Mouse (Mus musculus) stomach, embryonic 14.5 days (tissue): ENCODE results near the gene Hist1h2ai. TPM values are rescaled to one million over a fixed set of nuclear protein-coding genes. Genes with fewer than 3 reads are reported as not detected.
A peak's percentile ranks its signal among the peaks of the same experiment; 100 is the strongest.
"Not testable (repeated sequence)": the region's sequence is repeated elsewhere in the genome, so short reads cannot be mapped to it uniquely, and the experiment has no call there.

ENCODE experiments used
- ATAC-seq: fragments of 200-750 bp; cut with Nextera tagmentation; 2 replicates; pipeline ENCODE4 v1.8.0; 2017; ENCODE audit warnings: low read depth, moderate TSS enrichment; ENCODE audit not compliant: insufficient number of reproducible peaks, insufficient read depth, low FRiP score
- H3K27ac ChIP-seq: fragments of 300-500 bp; sonication (generic); 2 replicates; pipeline ENCODE4 v1.5.1; 2014; ENCODE audit warnings: mild to moderate bottlenecking, low read length, moderate library complexity, mixed read lengths
- H3K27me3 ChIP-seq: fragments of 300-500 bp; sonication (generic); 2 replicates; pipeline ENCODE4 v1.6.1; 2014; ENCODE audit warnings: low read length, control low read depth, mixed read lengths; ENCODE audit not compliant: control insufficient read depth, insufficient read depth
- H3K36me3 ChIP-seq: fragments of 300-500 bp; sonication (generic); 2 replicates; pipeline ENCODE4 v1.6.1; 2014; ENCODE audit warnings: mild to moderate bottlenecking, control low read depth, low read length, moderate library complexity, mixed read lengths; ENCODE audit not compliant: control insufficient read depth, insufficient read depth
- H3K4me1 ChIP-seq: fragments of 300-500 bp; sonication (generic); 2 replicates; pipeline ENCODE4 v1.6.1; 2014; ENCODE audit warnings: low read length, control low read depth, mixed read lengths; ENCODE audit not compliant: control insufficient read depth, insufficient read depth
- H3K4me2 ChIP-seq: fragments of 300-500 bp; sonication (generic); replicated peaks from 2 replicates; pipeline ENCODE4 v1.6.1; 2014; ENCODE audit warnings: low read depth, low read length, control low read depth
- H3K4me3 ChIP-seq: fragments of 300-500 bp; sonication (generic); 2 replicates; pipeline ENCODE4 v1.5.1; 2014; ENCODE audit warnings: low read depth, low read length, control low read depth
- H3K9ac ChIP-seq: fragments of 300-500 bp; sonication (generic); replicated peaks from 2 replicates; pipeline ENCODE4 v1.6.1; 2014; ENCODE audit warnings: low read depth, mild to moderate bottlenecking, control low read depth, low read length, moderate library complexity, mixed read lengths
- H3K9me3 ChIP-seq: fragments of 300-500 bp; sonication (generic); 2 replicates; pipeline ENCODE4 v1.6.1; 2016; ENCODE audit warnings: low read depth, low read length, control low read depth; ENCODE audit not compliant: control insufficient read depth
- WGBS: fragments of 180-500 bp; shearing (Covaris S2); extraction: QIAGEN DNeasy Blood & Tissue Kit; methylation state at CpG from one replicate; pipeline ENCODE4 v1.1.7; 2014; 5-methylcytosine and 5-hydroxymethylcytosine counted together
- polyA plus RNA-seq: library from polyadenylated mRNA; unstranded; fragments of >200 nt; fragmentation: Nextera tagmentation; extraction: Ambion mirVana; gene quantifications from 2 replicates; pipeline ENCODE4 v1.2.1, GENCODE M21; 2014

Hist1h2ai gene
- polyA plus RNA-seq, 1 experiment from 2014 or later = 36.0 TPM

- Histone ChIP-seq H3K9me3 (no peaks in the 10 kb centered on the region), H3K27me3 (no peaks in the 10 kb centered on the region), H3K27ac (peak overlapping the region; percentile 91), H3K4me1 (peaks cover 14% of the 10 kb centered on the region; the same call in 1 of the 2 replicates), H3K4me3 (peak overlapping the region; percentile 41), H3K4me2 (peak overlapping the region; percentile 79), H3K9ac (peak overlapping the region; percentile 65), H3K36me3 (no peaks in the 10 kb centered on the region)
- WGBS = under 1% methylated on average over 21 of the region's 22 CpGs
- ATAC-seq = no peak
These were observed 925 bp upstream of the Hist1h2ai start for GRCm38 (mm10) chr13:21715131-21715863.

- H3K4me2 ChIP-seq = peak overlapping the region; percentile 84
- not testable (repeated sequence) for H3K9me3 ChIP-seq, H3K36me3 ChIP-seq, H3K27me3 ChIP-seq, ATAC-seq
- under 1% methylated on average over 8 of the region's 38 CpGs for WGBS
- peak overlapping the region; percentile 41 for H3K4me3 ChIP-seq
- peaks cover 20% of the 10 kb centered on the region; the same call in 1 of the 2 replicates for H3K4me1 ChIP-seq
- peak overlapping the region; percentile 95 for H3K27ac ChIP-seq
- H3K9ac ChIP-seq = peak overlapping the region; percentile 60
These were observed 544 bp downstream of the Hist1h2ai start for GRCm38 (mm10) chr13:21716540-21717391.

- H3K4me3 ChIP-seq = peak within 1 kb of the TSS; percentile 41
- H3K4me1 ChIP-seq = peaks cover 20% of the 10 kb centered on the region; the same call in 1 of the 2 replicates
- not testable (repeated sequence) for H3K9me3 ChIP-seq, H3K27me3 ChIP-seq, H3K36me3 ChIP-seq
- peak within 1 kb of the TSS; percentile 95 for H3K27ac ChIP-seq
- peak within 1 kb of the TSS; percentile 84 for H3K4me2 ChIP-seq
- H3K9ac ChIP-seq = peak within 1 kb of the TSS; percentile 73
- peak; percentile 54 for ATAC-seq
- WGBS = under 1% methylated on average over 25 of the region's 56 CpGs
These were observed 1.5 kb downstream of the Hist1h2ai start, which contains the start of gene Hist1h3h for GRCm38 (mm10) chr13:21717397-21718357. Hist1h3h (plus strand) TSS chr13:21717659.

- no peak for ATAC-seq
- peak overlapping the region; percentile 56 for H3K4me2 ChIP-seq
- 55% methylated on average over 4 of the region's 4 CpGs for WGBS
- peaks cover 20% of the 10 kb centered on the region; the same call in 1 of the 2 replicates for H3K4me1 ChIP-seq
- no peaks in the 10 kb centered on the region for H3K27me3 ChIP-seq
- H3K9me3 ChIP-seq = no peaks in the 10 kb centered on the region
- H3K36me3 ChIP-seq = no peaks in the 10 kb centered on the region
- H3K9ac ChIP-seq = peak overlapping the region; percentile 73
- peak overlapping the region; percentile 41 for H3K4me3 ChIP-seq
- H3K27ac ChIP-seq = peak overlapping the region; percentile 88
These were observed 2.3 kb downstream of the Hist1h2ai start for GRCm38 (mm10) chr13:21718381-21719080.

DNA sequence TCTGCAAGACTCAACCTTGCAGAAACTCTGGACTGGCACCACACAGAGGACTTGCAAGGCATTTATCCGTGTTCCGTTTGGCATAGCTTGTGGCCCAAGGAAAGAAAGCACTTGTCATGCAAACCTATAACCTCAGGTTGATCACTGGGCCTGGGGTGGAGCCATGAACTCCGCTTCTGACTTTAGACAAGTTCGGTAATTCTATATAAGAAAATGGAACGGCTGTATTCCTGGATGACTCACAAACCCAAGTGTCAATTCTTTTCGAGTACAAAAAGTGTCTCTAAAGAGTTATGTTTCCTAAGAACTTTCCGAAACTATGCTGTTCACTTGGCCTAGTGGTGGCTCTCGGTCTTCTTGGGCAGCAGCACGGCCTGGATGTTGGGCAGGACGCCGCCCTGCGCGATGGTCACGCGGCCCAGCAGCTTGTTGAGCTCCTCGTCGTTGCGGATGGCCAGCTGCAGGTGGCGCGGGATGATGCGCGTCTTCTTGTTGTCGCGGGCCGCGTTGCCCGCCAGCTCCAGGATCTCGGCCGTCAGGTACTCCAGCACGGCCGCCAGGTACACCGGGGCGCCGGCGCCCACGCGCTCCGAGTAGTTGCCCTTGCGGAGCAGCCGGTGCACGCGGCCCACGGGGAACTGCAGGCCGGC is 5.0 kb downstream of the Hist1h2ai start:
- not testable (repeated sequence) for H3K9me3 ChIP-seq, H3K27me3 ChIP-seq, H3K36me3 ChIP-seq
- Histone ChIP-seq H3K9ac (peak overlapping the region; percentile 36; the same call in 1 of the 2 replicates), H3K4me3 (peak overlapping the region; percentile 39), H3K4me1 (peaks cover 13% of the 10 kb centered on the region; the same call in 1 of the 2 replicates), H3K4me2 (peak overlapping the region; percentile 42), H3K27ac (peak overlapping the region; percentile 82)
- ATAC-seq = peak; percentile 0; the same call in 1 of the 2 replicates
- WGBS = 2% methylated on average over 19 of the region's 44 CpGs

DNA sequence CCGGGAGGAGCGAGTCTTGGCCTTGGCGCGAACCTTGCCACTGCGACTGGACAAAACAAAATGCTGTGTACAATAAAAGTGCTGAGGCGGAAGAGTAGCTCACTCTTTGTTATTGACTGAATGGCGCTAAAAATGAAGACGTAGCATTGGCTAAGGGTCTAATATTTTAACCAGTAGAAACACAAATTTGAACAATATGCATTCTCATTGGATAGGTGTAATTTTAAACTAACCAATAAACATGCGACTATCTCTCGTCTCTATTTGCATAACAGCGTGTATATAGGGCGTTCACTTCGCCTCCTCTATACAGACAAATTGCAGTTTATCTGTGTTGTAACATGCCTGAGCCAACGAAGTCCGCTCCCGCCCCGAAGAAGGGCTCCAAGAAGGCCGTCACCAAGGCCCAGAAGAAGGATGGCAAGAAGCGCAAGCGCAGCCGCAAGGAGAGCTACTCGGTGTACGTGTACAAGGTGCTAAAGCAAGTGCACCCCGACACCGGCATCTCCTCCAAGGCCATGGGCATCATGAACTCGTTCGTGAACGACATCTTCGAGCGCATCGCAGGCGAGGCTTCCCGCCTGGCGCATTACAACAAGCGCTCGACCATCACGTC is 5.6 kb downstream of the Hist1h2ai start, which contains the start of gene Hist1h2bm:
Gene Hist1h2bm (plus strand): TSS at position 288 of the 616 bp plus-strand sequence.
- H3K36me3 ChIP-seq, H3K9me3 ChIP-seq, H3K27me3 ChIP-seq: not testable (repeated sequence)
- Histone ChIP-seq H3K4me2 (peak within 1 kb of the TSS; percentile 42), H3K27ac (peak within 1 kb of the TSS; percentile 89), H3K9ac (peak within 1 kb of the TSS; percentile 36; the same call in 1 of the 2 replicates), H3K4me1 (peaks cover 13% of the 10 kb centered on the region; the same call in 1 of the 2 replicates), H3K4me3 (peak within 1 kb of the TSS; percentile 39)
- ATAC-seq = peak; percentile 97
- whole genome bisulfite sequencing = under 1% methylated on average over 37 of the region's 37 CpGs
